Mouse (Mus musculus) liver, adult (tissue): ENCODE results near the gene Tnks1bp1.

Source experiments
- GATA4 ChIP-seq: IDR thresholded peaks from 2 replicates; pipeline ENCODE4 v1.6.1; 2014; ENCODE audit warnings: mild to moderate bottlenecking, low read length; ENCODE audit not compliant: insufficient replicate concordance

Tnks1bp1 gene

GRCm38 (mm10) chr2:85061107-85061541 is 13.3 kb downstream of the Tnks1bp1 start:
- no peak for TF ChIP-seq GATA4

DNA sequence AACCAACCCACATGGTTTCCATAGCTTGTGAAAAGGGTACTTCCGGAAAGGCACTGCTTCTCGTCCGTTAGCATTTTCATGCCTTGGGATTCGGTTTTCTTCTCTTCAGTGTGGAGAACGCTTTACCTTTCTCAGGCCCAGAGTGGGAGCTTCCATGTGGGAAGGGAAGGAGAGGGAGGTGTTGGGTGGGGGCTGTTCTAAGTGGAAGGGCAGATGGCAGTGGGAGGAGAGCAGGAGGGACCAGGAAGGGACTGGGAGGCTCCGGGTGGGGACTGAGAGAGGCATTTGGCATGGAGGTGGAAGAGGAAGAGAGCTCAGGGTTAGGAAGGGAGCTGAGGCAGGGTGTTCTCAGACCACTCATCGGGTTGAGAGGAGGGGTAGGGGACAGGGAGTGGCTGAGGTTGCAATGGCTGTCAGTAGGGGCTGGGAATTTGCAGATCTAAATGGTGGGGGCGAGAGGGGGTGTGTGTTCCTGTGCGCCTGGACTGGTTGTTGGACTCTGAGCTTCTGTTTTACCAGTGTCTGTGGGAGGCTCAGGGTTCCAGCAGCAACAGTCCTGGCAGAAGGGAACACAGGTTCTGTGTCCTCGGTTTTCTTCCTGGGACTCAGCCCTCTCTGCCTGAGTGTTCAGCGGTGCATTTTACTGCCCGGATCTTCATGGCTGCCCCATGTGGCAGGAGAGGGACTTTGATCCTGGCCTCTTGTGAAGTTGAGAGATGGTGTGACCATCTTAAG is 17.5 kb downstream of the Tnks1bp1 start:
- TF ChIP-seq GATA4 = no peak

DNA sequence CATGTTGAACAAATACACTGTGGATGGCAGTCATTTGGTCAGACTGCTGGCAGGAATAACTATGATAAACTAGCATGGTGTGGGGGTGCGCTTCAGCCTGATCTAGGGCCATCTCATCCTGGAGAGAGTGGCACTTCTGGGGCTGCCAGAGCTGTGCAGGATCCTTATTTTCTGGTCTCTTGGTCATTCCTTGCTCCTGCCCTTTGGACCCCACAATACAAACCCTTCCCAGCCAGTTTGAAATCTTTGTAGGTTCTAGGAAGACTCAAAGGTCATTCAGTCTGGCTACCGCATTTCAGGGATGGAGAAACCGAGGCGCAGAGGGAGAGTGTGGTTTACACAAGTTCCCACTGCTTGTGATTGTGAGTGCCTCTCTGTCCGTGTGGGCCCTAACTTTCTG is 19.1 kb downstream of the Tnks1bp1 start:
- no peak for TF ChIP-seq GATA4

DNA sequence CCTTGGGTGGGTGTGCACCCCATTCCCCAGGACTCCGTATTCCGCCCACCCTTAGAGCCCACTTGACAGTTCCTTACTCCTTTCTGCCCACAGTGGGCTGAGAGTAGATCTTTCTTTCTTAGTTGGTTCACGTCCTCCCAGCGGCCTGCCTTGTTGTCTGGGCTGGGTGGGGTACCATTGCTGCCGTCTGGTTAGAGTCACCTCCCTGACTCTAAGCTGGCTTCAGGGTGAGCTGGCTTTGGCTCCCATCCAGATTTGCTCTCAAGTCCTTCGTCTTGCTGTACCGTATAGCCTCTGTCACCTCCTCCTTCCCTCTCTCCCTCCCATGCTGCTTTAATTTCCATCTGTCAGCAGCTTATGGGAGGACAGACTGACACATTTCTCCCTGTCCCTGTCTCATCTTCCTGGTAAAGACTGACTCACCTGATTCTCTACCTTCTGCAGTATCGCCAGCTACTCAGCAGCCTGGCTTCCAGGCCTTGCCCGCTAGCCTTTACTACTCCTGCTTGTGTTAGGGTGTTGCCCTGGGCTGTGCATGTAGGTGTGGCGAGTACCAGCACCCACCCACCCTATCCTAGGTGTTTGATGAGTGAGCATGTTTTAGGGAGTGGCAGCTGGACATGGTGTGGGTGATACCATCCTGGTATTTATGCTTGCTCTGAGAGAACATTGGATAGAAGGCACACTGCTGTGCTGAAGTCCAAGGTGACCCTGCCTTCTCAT is 20.2 kb downstream of the Tnks1bp1 start:
- no peak for TF ChIP-seq GATA4

DNA sequence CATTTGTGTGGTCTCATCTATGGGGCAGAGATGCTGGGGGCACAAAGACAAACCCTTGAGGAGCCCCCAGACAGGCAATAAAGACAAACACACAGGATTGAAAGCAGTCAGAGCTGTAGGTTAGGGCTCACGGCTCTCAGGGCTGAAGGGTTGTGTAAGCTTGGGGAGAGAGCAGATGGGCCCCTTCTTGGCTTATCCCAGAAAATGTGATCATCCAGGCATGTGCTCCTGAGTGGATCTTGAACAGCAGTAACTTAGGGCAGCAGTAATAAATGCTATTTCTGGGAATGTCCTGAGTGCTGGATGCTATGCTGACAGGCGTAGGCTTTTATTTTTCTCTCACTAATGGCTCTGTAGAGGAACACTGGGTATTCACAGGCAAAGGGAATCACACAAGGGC is 20.8 kb downstream of the Tnks1bp1 start:
- TF ChIP-seq GATA4 = no peak

- TF ChIP-seq GATA4 = no peak
Measured at GRCm38 (mm10) chr2:85070086-85070485, 22.3 kb downstream of the Tnks1bp1 start.

GRCm38 (mm10) chr2:85071921-85072320 is 24.1 kb downstream of the Tnks1bp1 start:
- no peak for TF ChIP-seq GATA4

- no peak for TF ChIP-seq GATA4
Measured at GRCm38 (mm10) chr2:85073751-85074150, 25.9 kb downstream of the Tnks1bp1 start.

DNA sequence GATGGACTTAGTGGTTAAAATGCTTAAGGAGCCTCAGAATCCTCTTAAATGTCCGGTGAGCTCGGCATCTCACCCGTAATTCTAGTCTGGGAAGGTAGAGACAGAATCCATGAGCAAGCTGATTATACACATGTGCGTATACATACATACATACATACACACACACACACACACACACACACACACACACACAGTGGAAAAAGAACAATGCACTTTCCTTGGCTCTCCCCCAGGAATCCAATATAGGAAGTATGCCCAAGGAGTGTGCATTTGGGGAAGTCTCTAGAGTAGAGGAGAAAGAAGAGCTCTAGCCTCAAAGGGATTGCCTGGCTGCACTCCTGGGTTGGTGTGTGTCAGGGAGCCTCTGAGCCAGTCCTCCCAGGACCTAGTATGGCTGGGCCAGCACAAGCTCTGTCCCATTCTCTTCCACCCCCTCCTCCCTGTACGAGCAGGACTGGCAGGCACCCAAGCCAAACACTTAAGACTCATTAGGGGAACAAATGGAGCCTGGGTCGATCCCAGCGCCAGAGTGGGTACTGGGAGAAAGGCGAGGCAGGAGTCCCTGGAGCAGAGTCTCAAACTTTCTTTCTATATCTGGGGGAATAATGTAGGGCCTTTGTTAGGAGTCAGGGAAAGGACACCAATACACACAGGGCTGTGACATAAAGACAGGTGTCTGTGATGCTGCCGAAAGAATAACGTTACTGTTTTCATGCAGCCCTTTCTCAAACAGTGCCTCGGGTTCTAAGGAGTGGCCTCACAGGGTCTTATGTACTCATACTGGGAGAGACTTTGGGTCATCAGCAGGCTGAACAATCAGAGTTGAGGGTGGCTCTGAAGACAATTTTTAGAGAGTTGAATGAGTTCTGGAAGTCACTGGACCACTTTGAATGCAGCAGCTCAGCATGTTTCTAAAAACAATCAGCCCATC is 41.2 kb downstream of the Tnks1bp1 start:
- no peak for TF ChIP-seq GATA4

DNA sequence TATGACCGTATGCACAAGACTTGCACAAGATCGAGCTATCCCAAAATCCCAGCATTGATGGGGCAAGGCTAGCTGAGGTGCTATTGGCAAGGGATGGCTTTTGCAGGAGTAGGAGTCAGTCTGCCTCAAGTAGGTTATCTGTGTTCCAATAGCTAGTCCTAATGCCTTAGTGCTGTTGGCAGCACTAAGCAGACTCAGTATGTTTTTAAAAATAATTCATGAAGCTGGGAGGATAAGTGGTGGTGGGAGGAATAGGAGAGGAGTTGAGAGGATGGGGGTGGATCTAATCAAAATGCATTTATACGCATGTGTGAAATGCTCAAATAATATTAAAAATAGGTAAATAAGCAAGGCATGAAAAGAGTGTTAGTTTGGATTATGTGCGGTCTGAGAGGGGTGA is 43.5 kb downstream of the Tnks1bp1 start:
- TF ChIP-seq GATA4 = no peak

- TF ChIP-seq GATA4 = no peak
Measured at GRCm38 (mm10) chr2:85093376-85093775, 45.6 kb downstream of the Tnks1bp1 start.

DNA sequence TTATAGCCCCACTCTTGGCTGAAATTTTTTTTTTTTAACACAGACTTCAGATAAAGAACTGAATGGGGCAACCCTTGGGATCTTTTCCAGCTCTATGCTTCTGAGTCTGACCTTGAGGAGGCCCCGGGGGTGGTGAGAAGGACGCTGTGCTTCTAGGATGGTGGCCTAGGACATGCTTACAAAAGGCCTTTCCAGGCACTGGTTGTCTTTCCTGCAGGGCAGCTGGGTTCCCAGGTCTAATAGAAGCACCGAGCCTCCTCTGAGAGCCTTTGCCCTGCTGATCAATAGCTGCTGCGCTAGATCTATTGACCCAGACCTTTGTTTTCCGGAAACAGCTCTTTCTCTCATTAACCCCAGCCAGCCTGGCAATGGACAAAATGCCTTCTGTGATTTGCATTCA is 48.1 kb downstream of the Tnks1bp1 start:
- no peak for TF ChIP-seq GATA4

GRCm38 (mm10) chr2:85098014-85098413 is 50.2 kb downstream of the Tnks1bp1 start:
- no peak for TF ChIP-seq GATA4

GRCm38 (mm10) chr2:85098824-85099511 is 51.1 kb downstream of the Tnks1bp1 start:
- TF ChIP-seq GATA4 = peak; percentile 16; the same call in 1 of the 2 replicates

- TF ChIP-seq GATA4 = no peak
Measured at GRCm38 (mm10) chr2:85103201-85103600, 55.4 kb downstream of the Tnks1bp1 start.
